Mouse (Mus musculus) brain, embryonic 14.5 days (tissue): ENCODE measurements around the gene Rogdi.

Experiments used
- CTCF ChIP-seq: fragments of 200-500 bp; IDR thresholded peaks from 2 replicates; pipeline ENCODE4 v1.5.1; 2012; ENCODE audit warnings: inconsistent platforms, mild to moderate bottlenecking, moderate library complexity, borderline replicate concordance; ENCODE audit not compliant: insufficient read depth, insufficient read length; ENCODE audit errors: extremely low read depth
- POLR2A ChIP-seq: fragments of 200-500 bp; IDR thresholded peaks from 2 replicates; pipeline ENCODE4 v1.6.1; 2012; ENCODE audit warnings: mild to moderate bottlenecking, inconsistent platforms, borderline replicate concordance; ENCODE audit not compliant: poor library complexity, insufficient read depth, insufficient read length, severe bottlenecking; ENCODE audit errors: extremely low read depth

GRCm38 (mm10) chr16:4964731-4965391 is 48.5 kb downstream of the Rogdi start:
- TF ChIP-seq CTCF (no peak), POLR2A (no peak)
